Mouse (Mus musculus) ovary, adult 18-20 months (tissue): ENCODE data around the gene Uso1.
A peak's percentile ranks its signal among the peaks of the same experiment; 100 is the strongest.
"Not testable (repeated sequence)": the region's sequence is repeated elsewhere in the genome, so short reads cannot be mapped to it uniquely, and the experiment has no call there.

ENCODE experiments used
- DNase-seq: peaks from one replicate; pipeline ENCODE4 v3.0.0; 2022; ENCODE audit warnings: low spot score, mixed read lengths

Uso1 gene

GRCm38 (mm10) chr5:92195716-92196115, 58.0 kb downstream of the Uso1 start:
- DNase-seq: not testable (repeated sequence)

- peak; percentile 23 for DNase-seq
These were observed 59.4 kb downstream of the Uso1 start for GRCm38 (mm10) chr5:92196895-92197811.

GRCm38 (mm10) chr5:92198266-92198665, 60.5 kb downstream of the Uso1 start:
- no peak for DNase-seq

- no peak for DNase-seq
These were observed 66.7 kb downstream of the Uso1 start for GRCm38 (mm10) chr5:92204162-92205036.

GRCm38 (mm10) chr5:92205184-92205583, 67.4 kb downstream of the Uso1 start:
- no peak for DNase-seq

GRCm38 (mm10) chr5:92205706-92206105, 68.0 kb downstream of the Uso1 start:
- DNase-seq: no peak

GRCm38 (mm10) chr5:92206121-92206520, 68.4 kb downstream of the Uso1 start:
- DNase-seq: no peak

- DNase-seq: no peak
These were observed 72.5 kb downstream of the Uso1 start for GRCm38 (mm10) chr5:92210205-92210604.

- no peak for DNase-seq
These were observed 74.5 kb downstream of the Uso1 start for GRCm38 (mm10) chr5:92212231-92212630.

GRCm38 (mm10) chr5:92215308-92215707, 77.6 kb downstream of the Uso1 start, which contains the start of gene U90926:
TSS of gene U90926 (minus strand) at chr5:92215408.
- no peak for DNase-seq

GRCm38 (mm10) chr5:92218915-92219793, 81.4 kb downstream of the Uso1 start:
- no peak for DNase-seq

- DNase-seq: no peak
These were observed 82.1 kb downstream of the Uso1 start for GRCm38 (mm10) chr5:92219826-92220225.

GRCm38 (mm10) chr5:92220287-92220902, 82.7 kb downstream of the Uso1 start:
- DNase-seq: no peak

GRCm38 (mm10) chr5:92227782-92228181, 90.0 kb downstream of the Uso1 start:
- DNase-seq: no peak

- DNase-seq: no peak
These were observed 91.0 kb downstream of the Uso1 start for GRCm38 (mm10) chr5:92228776-92229175.

GRCm38 (mm10) chr5:92229514-92229913, 91.8 kb downstream of the Uso1 start:
- no peak for DNase-seq

- no peak for DNase-seq
These were observed 92.6 kb downstream of the Uso1 start for GRCm38 (mm10) chr5:92230306-92230705.

GRCm38 (mm10) chr5:92231836-92232235, 94.1 kb downstream of the Uso1 start:
- DNase-seq: no peak

- DNase-seq: no peak
These were observed 95.6 kb downstream of the Uso1 start for GRCm38 (mm10) chr5:92233366-92233765.

GRCm38 (mm10) chr5:92234939-92235557, 97.3 kb downstream of the Uso1 start:
- no peak for DNase-seq
